Mouse (Mus musculus) ovary, postnatal 14 days (tissue): ENCODE data around the gene Znrf2.
"Not testable (repeated sequence)": the region's sequence is repeated elsewhere in the genome, so short reads cannot be mapped to it uniquely, and the experiment has no call there.

Experiments used
- DNase-seq: peaks from one replicate; pipeline ENCODE4 v3.0.0; 2022; ENCODE audit warnings: low spot score

Gene Znrf2

DNA sequence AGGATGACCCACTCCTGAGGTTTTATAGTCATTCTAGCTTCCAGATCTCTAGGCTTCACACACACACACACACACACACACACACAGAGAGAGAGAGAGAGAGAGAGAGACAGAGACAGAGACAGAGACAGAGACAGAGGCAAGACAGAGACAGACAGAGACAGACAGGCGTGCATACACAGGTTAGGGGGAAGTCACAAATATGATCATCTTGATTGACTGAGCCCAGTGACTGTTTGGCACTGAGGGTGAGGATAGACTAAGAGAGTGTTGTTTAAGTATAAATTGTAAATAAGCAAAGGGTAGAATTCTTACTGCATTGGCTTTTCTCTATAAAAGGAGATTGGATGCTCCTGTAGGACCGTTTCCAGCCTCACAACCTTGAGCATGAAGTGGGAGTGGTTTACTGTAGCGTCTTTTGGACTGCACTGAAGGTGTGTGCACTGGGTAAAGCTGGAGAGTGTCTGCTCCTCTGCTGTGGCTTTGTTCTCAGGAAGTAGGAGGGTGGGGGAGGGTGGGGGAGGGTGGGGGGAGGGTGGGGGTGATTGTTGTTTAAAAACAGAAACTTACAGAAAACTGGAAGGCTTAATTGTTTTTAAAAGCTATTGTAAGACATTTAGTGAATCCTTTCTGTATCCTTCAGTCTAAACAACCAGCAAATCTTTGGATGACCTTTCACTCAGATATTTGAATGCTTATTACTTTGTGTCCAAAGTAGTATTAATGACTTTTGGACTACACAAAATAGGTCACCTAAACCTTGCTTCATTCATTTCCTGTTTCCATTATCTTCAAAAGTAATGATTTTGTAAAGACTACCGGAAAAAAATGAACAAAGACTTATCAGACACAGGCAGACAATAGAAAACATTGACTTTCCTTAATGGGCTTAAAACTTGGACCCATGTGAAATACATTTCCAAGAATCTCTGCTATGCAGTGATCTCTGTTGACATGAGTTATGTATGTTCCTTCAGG lies 32.8 kb downstream of the Znrf2 start:
- no peak for DNase-seq

DNA sequence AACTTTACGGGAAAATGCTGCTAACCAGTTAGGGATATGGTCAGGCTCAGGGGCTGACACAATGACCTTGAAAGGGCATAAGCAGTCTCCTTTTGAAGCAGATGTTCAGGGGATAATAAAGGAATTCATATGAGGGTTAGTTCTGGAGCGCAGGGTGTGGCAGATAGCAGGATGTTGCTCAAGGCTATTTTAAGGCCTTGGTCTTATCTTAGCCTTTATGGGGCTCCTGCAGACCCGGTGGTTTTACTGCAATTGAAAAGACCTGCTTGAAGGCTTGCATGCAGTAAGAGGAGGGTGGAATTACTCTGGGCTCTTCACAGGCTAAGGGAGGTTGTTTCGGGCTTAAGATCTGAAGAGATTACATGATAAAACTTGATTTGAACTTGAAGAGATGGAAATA lies 35.1 kb downstream of the Znrf2 start:
- no peak for DNase-seq

DNA sequence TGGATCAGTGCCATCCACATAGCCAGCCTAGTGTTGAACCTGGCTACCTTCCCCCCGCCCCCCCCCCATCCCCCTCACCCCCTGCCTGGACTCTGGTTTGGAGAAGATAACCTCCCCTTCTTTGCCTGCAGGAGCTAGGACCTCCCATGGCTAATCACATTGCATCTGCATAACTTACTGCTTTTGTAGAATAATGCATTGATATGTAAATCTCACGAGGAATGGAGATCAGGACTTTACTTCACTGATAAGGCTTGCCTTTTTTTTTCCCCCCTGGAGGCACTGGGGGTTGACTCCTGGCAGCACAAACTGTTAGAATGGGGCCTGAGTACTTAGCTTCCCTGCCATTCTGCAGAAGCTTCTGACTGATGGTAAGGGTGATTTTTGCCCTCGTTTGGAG lies 36.0 kb downstream of the Znrf2 start:
- no peak for DNase-seq

DNA sequence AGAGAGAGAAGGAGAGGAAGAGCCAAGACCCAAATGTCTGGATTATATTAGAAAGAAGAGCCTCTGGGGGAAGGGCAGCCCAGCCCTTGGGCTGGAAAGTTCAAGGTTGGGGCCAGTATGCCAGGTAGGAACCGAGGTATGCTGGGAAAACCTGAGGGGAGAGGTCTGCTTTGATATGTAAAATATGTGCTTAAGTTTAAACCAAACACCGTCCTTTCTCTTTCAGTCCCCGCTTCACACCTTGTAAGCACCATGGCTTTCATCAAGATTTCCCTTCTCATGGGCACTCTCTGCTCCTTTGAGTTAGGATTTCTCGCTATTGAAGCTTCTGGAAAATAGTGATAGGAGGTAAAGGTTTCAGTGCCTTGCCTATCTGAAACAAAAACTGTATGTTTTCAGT lies 38.1 kb downstream of the Znrf2 start:
- no peak for DNase-seq

DNA sequence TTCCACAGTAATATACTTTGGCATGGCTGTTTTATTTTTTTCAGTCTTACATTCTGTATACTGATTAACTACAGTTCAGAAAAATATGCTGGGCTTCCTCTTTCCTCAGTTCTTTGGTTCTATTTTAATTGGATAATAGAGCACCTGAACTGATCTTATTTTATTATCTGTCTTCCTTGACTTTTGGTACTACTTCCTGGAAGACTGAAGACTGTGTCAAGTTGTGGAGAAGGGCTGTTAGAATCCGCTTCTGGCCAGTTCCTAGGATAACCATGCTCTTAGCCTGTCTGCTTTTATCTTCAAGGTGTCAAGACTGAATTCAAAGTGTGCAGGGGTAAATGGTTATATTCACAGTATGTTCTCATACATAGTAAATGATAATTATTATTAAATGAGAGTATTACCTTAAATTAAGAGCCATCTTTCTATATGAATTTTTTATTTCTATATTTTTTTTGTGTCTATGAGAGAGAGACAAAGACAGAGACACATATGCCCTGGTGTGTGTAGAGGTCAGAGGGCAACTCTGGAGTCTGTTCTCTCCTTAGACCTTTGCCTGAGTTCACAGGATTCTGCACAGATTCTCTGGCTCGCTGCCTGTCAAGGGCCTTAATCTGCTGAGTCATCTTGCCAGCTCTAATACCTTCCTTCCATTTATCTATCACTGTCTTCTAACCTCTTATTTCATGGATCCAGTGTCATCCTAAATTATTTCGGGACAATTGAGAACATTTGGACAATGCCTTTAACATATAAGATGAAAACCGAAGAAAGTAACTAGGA lies 39.3 kb downstream of the Znrf2 start:
- no peak for DNase-seq

DNA sequence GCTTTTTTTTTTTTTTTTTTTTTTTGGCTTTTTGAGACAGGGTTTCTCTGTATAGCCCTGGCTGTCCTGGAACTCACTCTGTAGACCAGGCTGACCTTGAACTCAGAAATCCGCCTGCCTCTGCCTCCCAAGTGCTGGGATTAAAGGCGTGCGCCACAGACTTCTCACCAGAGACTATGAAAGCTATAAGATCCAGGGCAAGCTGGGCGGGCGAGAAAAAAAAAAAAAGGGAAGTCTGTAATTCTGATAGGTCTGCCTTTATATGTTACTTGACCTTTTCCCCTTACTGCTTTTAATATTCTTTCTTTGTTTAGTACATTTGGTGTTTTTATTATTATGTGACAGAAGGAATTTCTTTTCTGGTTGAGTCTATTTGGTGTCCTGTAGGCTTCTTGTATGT lies 42.4 kb downstream of the Znrf2 start:
- not testable (repeated sequence) for DNase-seq

DNA sequence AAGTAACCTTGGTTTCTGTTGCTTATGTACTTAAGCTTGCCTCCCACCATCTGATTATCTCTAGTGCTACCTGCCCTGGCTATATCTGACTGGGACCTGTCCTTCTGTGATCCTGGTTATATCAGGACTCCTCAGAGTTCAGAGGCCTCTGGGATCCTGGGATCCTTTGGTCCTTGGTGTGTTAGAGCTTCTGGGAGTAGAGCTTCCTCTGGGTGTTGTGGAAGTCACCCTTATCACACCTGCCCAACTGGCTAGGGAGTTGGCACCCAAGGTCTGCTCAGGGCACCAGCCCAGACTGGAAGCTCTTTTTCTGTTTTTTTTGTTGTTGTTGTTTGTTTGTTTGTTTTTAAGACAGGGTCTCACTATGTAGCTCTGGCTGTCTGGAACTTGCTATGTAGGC lies 43.5 kb downstream of the Znrf2 start:
- DNase-seq: no peak

DNA sequence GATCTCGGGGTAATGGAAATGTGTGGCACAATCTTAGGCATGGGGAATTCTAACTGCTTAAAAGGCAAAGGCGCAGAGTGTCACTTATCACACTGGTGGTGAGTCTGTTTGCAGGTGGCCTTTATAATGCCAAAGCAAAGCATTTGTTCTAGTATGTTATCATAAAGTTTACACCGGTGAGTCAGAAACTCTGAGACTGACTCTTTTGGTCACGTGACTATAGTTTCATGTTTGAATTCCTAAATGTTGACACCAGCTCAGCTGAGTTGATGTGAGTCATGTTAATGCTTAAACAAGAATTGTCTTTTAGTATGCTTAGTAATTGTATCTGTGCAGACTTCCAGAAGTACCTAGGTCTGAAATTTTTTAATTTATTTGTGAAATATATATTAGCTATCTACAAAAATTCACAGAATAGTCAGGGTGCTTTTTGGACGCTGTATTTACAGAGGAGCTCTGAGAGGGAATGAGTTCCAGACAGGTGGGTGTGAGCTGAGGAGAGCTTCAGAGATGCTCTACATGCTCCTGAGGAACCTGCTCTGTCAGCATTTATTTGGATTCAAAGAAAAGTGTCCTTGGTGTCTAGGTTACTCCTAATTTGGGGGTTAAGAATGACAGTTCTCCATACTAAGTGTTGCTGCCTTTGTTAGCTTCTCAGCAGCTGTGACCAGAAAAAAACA lies 50.2 kb downstream of the Znrf2 start:
- DNase-seq: no peak

DNA sequence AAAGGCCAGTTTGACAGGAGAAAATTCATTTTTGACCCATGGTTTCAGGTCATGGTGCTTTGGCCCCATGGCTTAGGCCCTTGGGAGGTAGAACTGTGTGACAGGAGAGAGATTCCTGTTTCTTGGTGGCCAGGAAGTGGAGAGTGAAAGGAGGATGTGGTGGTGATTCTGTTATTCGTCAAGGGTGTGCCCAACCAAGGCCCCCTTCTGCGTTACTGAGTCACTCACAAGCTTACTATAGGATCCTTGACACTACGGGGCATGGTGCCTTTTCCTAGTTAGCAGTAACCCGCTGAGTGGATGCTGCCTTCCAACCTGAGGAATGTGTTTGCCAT lies 50.7 kb downstream of the Znrf2 start:
- no peak for DNase-seq

DNA sequence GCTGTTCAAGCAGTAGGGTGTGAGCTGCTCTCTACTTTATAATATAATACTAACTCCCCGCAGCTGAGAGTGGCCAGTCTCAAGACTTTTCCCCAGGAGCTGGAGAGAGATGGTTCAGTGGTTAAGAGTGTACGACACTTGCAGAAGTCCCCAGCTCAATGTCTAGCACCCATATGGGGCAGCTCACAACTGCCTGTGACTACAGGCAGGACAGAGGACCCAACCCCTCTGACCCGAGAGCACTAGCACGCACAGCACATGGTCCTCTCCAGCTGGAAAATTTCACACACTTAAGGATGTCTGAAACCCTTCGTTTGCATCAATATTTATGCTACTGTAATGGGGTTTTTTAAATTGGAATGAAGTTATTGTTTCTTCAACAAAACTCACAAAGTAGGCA lies 56.3 kb downstream of the Znrf2 start:
- no peak for DNase-seq

DNA sequence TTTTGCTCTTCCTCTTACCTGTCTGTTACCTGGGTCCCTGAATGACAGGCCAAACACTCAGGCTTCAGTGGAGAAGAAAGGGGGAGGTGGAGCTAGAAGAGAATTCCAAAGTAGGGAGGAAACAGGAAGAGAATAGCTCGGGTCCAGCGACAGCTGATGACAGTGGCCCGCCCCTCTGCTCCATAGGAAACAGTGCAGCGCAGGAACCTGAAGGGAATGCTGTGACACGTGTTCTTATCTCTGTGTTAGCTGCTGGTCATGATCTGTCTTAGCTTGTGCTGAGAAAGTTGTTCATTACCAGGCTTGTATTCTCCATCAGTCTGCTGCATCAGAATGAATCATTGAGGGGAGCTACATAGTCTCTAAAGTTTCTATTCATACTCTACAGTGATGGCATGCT lies 60.1 kb downstream of the Znrf2 start:
- DNase-seq: no peak

DNA sequence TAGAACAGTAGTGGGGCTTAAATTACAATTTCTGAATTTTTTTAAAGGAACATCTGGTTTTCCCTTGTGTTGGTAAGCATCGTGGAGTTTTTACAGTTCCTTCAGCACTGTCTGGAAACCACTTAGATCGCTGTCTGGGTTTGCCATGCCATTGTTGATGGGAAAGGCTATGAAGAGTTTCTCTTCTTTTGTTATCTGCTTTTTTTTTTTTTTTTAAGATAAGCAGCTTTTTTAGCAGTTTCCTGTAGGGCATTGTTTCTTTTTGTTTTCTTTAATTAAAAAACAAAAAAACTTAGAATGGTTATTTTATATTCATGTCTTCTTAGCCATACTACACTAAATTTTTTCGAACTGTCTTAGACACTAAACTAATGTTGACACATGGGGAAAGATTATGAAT lies 60.9 kb downstream of the Znrf2 start:
- DNase-seq: no peak

DNA sequence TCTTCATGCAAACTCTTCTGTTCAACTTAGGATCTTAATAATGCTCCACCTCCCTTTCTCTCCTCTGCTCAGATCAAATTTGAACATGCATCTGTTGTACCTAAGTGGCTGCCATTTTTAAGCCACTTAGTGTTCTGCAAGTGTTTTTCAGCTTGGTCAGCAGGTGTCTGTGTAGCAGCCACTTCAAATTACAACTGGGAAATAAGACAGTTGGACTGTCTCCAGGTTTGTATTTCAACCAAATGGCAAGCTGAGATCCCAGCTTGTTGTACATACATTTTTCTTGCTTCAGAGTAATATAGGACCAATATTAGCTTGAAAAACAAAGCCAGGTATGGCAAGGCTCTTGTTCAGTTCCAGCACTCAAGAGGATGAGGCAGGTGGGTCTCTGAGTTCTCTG lies 61.8 kb downstream of the Znrf2 start:
- no peak for DNase-seq

DNA sequence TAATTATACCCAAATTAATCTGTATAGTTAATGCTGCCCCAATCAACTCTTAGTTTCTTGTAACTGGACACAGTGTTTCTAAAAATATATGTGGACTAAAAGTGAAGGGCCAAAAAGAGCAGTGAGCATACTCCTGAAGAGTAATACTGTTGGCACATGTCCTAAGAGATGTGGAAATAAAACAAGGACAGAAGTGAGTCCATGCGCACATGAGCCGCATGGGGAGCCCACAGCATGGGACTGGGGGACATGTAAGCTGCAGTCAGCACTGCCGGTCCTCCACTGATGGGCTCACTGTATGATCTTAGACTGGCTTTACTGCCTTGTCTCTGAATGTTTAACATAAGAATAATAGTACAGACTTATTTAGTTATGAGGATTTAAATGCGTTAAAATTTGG lies 63.4 kb downstream of the Znrf2 start:
- no peak for DNase-seq

DNA sequence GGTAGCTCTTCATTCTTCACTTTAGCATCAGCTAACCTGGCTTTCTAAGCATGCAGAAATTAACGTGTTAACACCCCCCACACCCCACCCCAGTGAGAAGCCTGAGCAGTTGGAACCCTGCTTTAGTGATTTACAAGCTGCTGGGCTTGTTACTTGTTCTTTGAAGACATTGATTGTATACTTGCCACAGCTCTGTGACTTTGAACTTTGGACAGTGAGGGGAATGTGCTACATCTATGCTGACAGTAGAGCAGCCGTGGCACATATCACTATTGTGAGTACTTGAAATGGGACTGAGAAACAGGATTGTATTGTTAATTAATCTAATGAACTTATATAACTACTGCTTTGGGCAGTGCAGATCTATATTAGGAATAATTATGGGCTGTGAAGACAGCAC lies 66.7 kb downstream of the Znrf2 start:
- no peak for DNase-seq

DNA sequence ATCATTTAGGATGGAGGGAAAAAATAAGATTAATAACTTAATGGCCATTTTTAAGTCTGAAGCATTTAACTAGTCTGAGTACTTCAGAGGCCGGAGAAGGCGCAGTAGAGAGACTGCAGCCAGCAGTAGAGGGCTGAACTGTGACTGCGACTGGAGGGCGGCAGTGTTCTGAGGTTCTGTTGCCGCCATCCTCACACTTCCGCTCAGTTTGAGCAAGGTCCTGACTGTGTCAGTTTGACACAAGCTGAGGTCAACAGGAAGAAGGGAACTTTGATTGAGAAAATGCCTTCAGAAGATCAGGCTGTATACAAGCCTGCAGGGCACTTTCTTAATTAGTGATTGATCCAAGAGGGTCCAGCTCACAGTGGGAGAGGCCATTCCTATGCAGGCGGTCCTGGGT lies 69.5 kb downstream of the Znrf2 start:
- DNase-seq: no peak

DNA sequence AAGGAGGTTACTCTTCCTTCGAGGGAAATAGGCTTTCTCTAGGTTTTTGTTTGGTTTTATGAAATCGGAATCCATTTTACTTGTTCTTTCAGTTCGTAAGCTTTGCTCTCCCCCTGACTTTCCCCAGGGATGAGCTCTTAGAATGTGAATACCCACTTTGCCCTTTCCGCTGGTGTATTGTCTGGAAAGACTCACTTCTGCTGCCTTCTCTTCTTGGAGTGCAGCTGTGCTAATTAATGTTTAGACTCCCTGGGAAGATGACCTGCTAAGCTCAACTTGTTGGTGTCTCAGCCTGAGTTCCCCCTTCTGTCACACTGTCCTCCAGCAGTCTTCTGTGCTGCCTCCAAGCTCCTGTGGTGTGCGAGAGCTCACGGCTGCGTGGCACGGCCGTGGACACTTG lies 73.5 kb downstream of the Znrf2 start:
- no peak for DNase-seq

DNA sequence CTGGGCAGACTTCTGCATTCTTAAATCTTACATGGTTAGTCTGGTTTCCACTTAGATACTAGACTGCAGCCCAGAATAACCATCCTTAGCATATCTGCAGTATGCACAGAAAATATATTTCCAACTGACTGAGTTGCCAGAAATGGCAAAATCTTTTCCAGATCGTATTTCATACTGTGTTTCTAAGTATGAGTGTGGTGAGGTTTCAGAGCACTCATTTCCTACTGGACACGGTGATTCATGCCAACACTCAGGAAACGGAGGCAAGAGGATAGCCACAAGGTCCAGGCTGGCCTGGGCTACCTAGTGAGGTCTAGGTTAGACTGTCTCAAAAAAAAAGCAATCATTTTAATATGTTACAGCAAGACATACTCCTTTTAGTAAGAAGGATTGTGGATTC lies 74.7 kb downstream of the Znrf2 start:
- DNase-seq: no peak

DNA sequence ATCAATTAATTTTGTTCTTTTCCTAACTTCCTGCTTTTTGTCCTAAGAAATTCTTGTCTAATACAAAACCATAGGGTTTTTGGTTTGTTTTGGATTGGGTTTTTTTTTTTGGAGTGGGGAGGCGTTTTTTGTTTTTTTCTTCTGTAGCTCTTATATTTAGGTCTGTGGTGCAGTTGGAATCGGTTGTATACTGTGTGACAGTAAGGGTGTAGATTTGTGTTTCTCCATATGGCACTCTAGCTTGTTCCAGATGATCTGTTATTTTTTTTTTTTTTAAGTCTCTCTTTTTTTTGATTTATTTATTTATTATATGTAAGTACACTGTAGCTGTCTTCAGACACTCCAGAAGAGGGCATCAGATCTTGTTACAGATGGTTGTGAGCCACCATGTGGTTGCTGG lies 83.5 kb downstream of the Znrf2 start:
- no peak for DNase-seq

DNA sequence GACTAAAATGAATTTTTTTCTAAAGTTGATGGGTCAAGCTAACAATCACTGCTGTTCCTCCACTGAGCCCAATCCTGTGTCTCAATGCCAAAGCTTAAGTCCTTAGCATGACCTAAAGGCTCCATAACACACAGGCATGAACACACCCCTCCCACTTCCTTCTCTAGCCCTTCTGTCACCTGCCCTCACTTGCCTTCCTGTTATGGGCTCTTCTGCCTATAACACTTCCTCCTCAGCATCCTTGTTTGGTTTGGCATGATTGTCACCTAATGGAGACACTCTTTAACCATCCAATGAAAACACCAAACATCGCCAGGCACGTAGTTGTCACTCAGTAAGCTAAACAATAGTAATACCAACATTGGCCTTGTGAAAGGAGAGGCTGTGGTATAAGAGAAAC lies 85.8 kb downstream of the Znrf2 start:
- no peak for DNase-seq

DNA sequence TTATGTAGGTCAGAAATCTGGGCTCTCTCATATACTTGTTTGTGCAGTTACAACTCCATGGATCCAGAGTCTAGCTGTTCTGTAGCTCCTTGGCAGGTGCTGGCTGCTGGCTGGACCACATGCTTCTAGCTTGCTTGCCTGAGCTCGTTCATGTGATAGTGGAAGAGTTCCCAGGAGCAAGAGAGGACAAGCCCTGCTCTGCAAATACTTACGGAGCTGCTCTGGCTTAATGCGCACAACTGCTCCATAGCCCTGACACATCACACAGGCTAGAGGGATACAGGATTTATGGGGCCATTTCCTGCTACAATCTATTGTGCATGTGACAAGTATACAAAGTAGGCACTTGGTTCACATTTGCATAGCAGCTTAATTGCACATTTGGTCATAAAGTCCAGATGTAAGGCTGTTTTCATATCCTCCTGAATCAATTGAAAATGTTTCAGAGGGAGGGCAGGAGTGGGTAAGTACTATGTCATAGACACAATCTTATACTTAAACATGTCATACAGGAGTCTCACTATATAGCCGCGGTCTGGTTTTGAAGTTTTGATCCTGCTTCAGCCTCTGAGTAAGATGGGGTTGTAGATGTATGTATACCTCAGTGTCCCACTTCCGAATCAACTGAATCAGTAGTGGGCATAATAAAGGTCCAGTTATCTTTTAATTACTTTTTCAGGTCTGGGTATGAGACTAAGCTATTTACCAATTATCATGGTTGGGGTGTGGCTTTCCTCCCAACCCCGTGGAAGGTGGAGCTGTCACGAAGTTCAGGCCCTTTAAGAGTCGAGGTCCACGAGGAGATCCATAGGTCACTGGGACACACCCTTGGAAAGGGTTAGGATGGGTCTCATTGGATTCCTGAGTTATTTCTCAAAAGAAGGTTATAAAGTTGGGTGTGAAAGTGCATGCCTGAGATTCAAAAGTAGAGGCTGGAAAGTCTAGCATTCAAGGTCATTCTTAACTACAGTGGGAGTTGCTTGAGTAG lies 89.6 kb downstream of the Znrf2 start:
- DNase-seq: no peak

DNA sequence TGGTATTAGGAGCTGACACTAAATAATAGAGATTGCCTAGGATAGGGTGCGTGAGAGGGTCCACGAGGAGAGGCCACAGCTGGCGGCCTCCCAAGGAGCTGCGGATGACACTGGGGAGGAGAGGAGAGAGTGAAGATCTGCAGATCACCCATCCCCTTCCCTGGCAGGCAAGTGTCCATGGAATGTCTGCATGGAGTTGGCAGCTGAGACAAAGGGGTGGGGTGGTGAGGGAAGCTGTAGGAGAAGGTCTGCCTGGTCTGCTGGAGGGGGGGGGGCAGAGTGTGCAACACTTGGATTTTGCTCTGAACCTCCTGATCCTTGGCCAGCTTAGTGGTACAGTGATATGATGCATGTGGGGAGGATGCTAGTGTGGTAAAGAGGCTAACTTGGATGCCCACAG lies 98.3 kb downstream of the Znrf2 start:
- DNase-seq: no peak
